Comparison of ENCODE assay signal across 23 mouse cellular contexts in the genomic region with DNA sequence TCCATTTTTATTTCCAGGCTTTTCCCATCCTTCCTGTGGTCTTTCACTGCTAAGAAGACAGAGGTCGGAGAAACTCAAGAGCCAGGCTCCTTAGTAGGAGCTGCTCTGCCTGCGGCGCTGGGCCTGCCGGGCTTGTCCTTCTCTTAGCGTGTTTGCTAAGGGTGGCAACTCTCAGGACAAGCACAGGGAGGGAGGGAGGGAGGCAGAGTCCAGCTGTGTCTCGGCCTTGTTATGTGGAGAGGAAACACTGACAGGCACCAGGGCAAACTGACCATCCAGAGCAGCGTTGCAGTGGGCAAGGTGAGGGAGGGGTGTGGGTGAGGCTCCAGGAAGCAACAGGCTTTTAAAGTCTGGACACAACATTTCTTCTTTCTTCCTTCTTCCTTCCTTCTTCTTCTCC.
"Had no signal": no experiment of that assay in that cellular context is flagged by ENCODE, and none has a peak within 500 bp of the region (broad histone marks: within the 10 kb centered on the region; RNA-seq: fewer than 3 reads in every experiment).

No protein-coding gene starts in this region.

- H3K4me1 ChIP-seq: lung, embryonic 15.5 days; midbrain, embryonic 10.5 days; midbrain, embryonic 12.5 days; neural tube, embryonic 13.5 days had no signal

- H3K27ac ChIP-seq: liver, embryonic 13.5 days; liver, embryonic 15.5 days; lung, embryonic 15.5 days; macrophage; midbrain, embryonic 10.5 days; midbrain, embryonic 12.5 days; neural tube, embryonic 13.5 days; neural tube, embryonic 15.5 days had no signal

- H3K27me3 ChIP-seq: liver, embryonic 13.5 days; liver, embryonic 15.5 days; lung, embryonic 15.5 days; midbrain, embryonic 12.5 days; neural tube, embryonic 13.5 days; neural tube, embryonic 15.5 days had no signal

- H3K9me3 ChIP-seq: liver, embryonic 13.5 days; liver, embryonic 15.5 days; lung, embryonic 15.5 days; midbrain, embryonic 12.5 days; neural tube, embryonic 13.5 days; neural tube, embryonic 15.5 days had no signal

- DNase-seq: liver, embryonic 13.5 days; liver, postnatal 0 days; lung, adult 2 months; lung, postnatal 10 days; midbrain, embryonic 14.5 days; retina, postnatal 1 day; right cerebral cortex, adult 18-20 months; right cerebral cortex, postnatal 25 days; right cerebral cortex, postnatal 4 days; spleen, adult 18-20 months; thymus, adult 18-20 months; thymus, postnatal 25 days; thymus, postnatal 4 days had no signal

- H3K4me2 ChIP-seq: liver, embryonic 11.5 days; liver, embryonic 13.5 days; liver, embryonic 15.5 days; lung, embryonic 15.5 days; midbrain, embryonic 12.5 days; neural tube, embryonic 13.5 days; neural tube, embryonic 15.5 days had no signal

- H3K4me3 ChIP-seq: liver, embryonic 13.5 days; liver, embryonic 15.5 days; lung, embryonic 15.5 days; midbrain, embryonic 10.5 days; midbrain, embryonic 12.5 days; myocyte; neural tube, embryonic 13.5 days; neural tube, embryonic 15.5 days had no signal

- H3K9ac ChIP-seq: liver, embryonic 13.5 days; liver, embryonic 15.5 days; liver, postnatal 0 days; lung, embryonic 15.5 days; midbrain, embryonic 12.5 days; neural tube, embryonic 13.5 days; neural tube, embryonic 15.5 days had no signal

- ATAC-seq: liver, postnatal 0 days; midbrain, embryonic 16.5 days had no signal
